Mouse (Mus musculus): Measurements from ENCODE around the gene Shld1. TPM values are rescaled to one million over a fixed set of nuclear protein-coding genes. Genes with fewer than 3 reads are reported as not detected.

Gene Shld1
- total and polyA plus RNA-seq, 2 experiments from 2014 or later: 17.3 to 20.6 TPM

DNA sequence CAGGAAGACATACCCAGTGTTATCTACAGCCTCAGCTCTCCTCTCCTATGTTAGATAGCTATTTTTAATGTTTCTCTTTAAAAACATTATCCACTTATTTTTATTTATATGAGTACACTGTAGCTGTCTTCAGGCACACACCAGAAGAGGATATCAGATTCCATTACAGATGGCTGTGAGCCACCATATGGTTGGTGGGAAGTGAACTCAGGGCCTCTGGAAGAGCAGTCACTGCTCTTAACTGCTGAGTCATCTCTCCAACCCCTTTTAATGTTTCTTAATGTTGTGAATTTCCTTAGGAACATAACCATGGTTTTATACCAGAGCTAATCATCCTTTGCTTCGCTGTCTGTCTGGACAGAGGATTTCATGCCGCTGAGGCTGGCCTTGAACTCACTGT is 35.1 kb downstream of the Shld1 start:
- H3K4me3 ChIP-seq (ENCODE audit: low read depth, low read length): no peak overlapping the region
- DNase-seq: no peak
- H3K4me1 ChIP-seq (ENCODE audit: insufficient read depth): peaks cover 7% of the 10 kb centered on the region
- H3K9me3 ChIP-seq (ENCODE audit: low read length): no peaks in the 10 kb centered on the region
- no peak overlapping the region for H3K9ac ChIP-seq
- H3K27me3 ChIP-seq (ENCODE audit: insufficient read depth, low read length): no peaks in the 10 kb centered on the region
- no peak for TF ChIP-seq CTCF (IDR thresholded peaks at IDR 0.05; ENCODE audit: low read depth)
- 97% methylated on average over 2 of the region's 2 CpGs for WGBS
- H3K4me2 ChIP-seq (ENCODE audit: low read depth): no peak overlapping the region
- no peak for ATAC-seq
- no peak overlapping the region for H3K27ac ChIP-seq (ENCODE audit: low read depth, low read length)
- H3K36me3 ChIP-seq (ENCODE audit: insufficient read depth): no peaks in the 10 kb centered on the region

DNA sequence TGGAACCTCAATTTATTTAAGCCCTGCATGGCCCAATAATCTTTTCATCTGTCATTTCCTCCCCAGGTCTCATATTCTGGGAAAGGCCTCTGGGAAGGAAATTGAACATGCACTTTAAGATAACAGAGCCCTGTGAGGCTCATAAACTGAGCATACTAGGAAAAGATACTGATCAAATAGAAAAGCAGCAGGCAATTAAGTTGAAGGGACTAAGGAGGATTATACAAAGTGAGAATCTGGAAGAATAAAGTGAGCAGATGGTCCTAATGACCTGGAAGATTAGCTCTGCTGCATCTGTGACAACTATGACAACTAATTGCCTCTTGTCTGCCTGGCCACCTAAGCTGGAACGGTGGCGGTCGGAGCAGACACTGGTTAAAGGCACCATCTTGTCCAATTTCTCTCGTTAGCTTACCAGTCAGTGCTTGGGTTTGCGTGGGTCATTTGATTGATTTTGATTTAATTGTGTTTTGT is 37.3 kb downstream of the Shld1 start:
- WGBS: 24% methylated on average over 5 of the region's 5 CpGs

DNA sequence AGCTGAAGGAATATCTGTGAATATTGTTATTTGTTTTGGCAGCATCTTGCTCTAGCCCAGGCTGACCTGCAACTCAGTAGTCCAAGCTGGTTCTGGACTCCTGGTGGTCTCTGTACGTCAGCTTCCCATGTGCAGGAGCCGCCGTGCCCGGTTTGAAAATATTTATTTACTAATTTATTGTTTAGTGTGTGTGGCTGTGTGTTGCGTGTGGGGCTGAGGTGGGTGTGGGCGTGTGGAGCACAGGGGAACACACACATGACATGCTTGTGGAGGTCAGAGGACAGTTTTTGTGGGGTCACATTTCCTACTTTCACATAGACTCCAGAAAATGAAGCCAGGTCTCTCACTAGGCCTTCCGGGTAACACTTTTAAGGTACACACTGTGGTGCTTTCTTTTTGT is 37.8 kb downstream of the Shld1 start:
- ATAC-seq (no peak), DNase-seq (no peak)
- Histone ChIP-seq H3K4me2 (ENCODE audit: low read depth) (no peak overlapping the region), H3K9ac (no peak overlapping the region), H3K4me3 (ENCODE audit: low read depth, low read length) (no peak overlapping the region), H3K4me1 (ENCODE audit: insufficient read depth) (peaks cover 7% of the 10 kb centered on the region), H3K36me3 (ENCODE audit: insufficient read depth) (no peaks in the 10 kb centered on the region), H3K9me3 (ENCODE audit: low read length) (no peaks in the 10 kb centered on the region), H3K27me3 (ENCODE audit: insufficient read depth, low read length) (no peaks in the 10 kb centered on the region), H3K27ac (ENCODE audit: low read depth, low read length) (no peak overlapping the region)
- TF ChIP-seq CTCF (IDR thresholded peaks at IDR 0.05; ENCODE audit: low read depth): no peak
- WGBS: 86% methylated on average over 7 of the region's 7 CpGs

More for the DNA sequence above, 37.3 kb downstream of the Shld1 start:
- TF ChIP-seq CTCF (IDR thresholded peaks at IDR 0.05; ENCODE audit: low read depth): no peak
- no peaks in the 10 kb centered on the region for H3K36me3 ChIP-seq (ENCODE audit: insufficient read depth)
- no peaks in the 10 kb centered on the region for H3K9me3 ChIP-seq (ENCODE audit: low read length)
- peaks cover 7% of the 10 kb centered on the region for H3K4me1 ChIP-seq (ENCODE audit: insufficient read depth)
- no peaks in the 10 kb centered on the region for H3K27me3 ChIP-seq (ENCODE audit: insufficient read depth, low read length)
- H3K27ac ChIP-seq (ENCODE audit: low read depth, low read length): no peak overlapping the region
- no peak overlapping the region for H3K4me3 ChIP-seq (ENCODE audit: low read depth, low read length)
- ATAC-seq (no peak), DNase-seq (no peak)
- no peak overlapping the region for H3K9ac ChIP-seq
- H3K4me2 ChIP-seq (ENCODE audit: low read depth): no peak overlapping the region

DNA sequence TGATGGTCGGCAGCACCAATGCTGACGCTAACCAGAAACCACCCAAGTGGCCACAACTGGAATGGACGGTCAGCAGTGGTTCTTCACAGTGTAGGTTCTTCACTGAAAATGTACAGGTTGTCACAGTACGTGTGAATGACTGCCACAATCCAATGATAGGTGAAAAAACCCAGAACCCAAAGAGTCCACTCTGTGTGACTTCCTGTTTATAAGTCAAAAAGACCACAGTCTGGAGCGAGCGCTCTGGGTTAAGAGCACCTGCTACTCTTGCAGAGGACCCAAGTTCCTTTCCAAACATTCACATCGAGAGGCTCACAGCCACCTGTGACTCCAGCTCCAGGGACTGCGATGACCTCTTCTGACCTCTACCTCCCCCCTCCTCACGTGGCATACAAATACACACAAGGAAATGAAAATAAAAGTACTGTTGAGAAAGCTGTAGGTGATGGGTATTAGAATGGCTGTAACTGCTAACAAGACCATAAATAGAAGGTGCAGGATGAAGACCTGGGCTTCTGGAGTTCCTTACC is 38.7 kb downstream of the Shld1 start:
- H3K4me1 ChIP-seq (ENCODE audit: insufficient read depth): peaks cover 7% of the 10 kb centered on the region
- no peak overlapping the region for H3K4me2 ChIP-seq (ENCODE audit: low read depth)
- H3K27me3 ChIP-seq (ENCODE audit: insufficient read depth, low read length): no peaks in the 10 kb centered on the region
- no peak overlapping the region for H3K4me3 ChIP-seq (ENCODE audit: low read depth, low read length)
- no peaks in the 10 kb centered on the region for H3K36me3 ChIP-seq (ENCODE audit: insufficient read depth)
- no peak for DNase-seq
- TF ChIP-seq CTCF (IDR thresholded peaks at IDR 0.05; ENCODE audit: low read depth): no peak
- no peak overlapping the region for H3K9ac ChIP-seq
- 91% methylated on average over 9 of the region's 9 CpGs for WGBS
- no peaks in the 10 kb centered on the region for H3K9me3 ChIP-seq (ENCODE audit: low read length)
- H3K27ac ChIP-seq (ENCODE audit: low read depth, low read length): no peak overlapping the region
- no peak for ATAC-seq

DNA sequence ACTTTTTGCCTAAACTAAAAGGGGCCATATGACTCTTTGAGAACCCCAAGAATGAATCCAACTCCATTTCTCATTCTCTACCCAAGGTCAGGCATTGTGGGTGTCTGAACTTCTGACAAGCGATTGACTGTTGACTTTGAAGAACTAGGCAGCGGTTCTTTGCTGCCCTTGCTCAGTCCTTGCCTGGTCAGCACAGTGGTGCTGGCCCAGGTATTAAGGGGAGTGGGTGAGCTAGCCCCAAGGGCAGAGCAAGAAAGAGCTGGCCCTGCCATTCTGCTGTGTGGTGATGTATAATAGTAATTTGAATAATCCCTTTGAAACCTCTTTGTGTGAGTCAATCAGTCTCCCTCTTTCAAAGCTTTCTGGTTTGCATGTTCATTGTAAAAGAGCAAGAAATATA is 39.4 kb downstream of the Shld1 start:
- Histone ChIP-seq H3K27ac (ENCODE audit: low read depth, low read length) (no peak overlapping the region), H3K4me3 (ENCODE audit: low read depth, low read length) (no peak overlapping the region), H3K4me2 (ENCODE audit: low read depth) (no peak overlapping the region), H3K4me1 (ENCODE audit: insufficient read depth) (peaks cover 3% of the 10 kb centered on the region), H3K36me3 (ENCODE audit: insufficient read depth) (no peaks in the 10 kb centered on the region), H3K9ac (no peak overlapping the region), H3K27me3 (ENCODE audit: insufficient read depth, low read length) (no peaks in the 10 kb centered on the region), H3K9me3 (ENCODE audit: low read length) (no peaks in the 10 kb centered on the region)
- 42% methylated on average over 2 of the region's 2 CpGs for WGBS
- DNase-seq (no peak), ATAC-seq (no peak)
- TF ChIP-seq CTCF (IDR thresholded peaks at IDR 0.05; ENCODE audit: low read depth): no peak

DNA sequence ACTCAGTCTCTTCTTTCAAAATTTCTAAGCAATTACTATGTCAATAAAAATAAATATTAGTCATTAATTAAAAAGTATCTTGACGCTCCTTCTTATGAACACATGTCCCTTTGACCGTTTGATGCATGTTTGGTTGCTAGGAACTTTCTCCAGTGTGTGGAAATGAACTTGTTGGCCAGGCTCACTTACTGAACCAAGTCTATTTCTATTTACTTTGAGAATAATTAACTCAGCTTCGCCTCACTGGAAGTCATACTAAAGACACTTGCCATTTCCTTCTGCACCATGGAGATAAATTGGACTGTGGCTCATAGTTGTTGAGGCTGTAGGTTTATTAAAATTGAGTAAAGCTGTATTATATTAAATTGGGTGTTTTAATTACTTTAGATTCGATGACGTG is 46.2 kb downstream of the Shld1 start:
- no peak for TF ChIP-seq CTCF (IDR thresholded peaks at IDR 0.05; ENCODE audit: low read depth)
- no peaks in the 10 kb centered on the region for H3K4me1 ChIP-seq (ENCODE audit: insufficient read depth)
- no peaks in the 10 kb centered on the region for H3K9me3 ChIP-seq (ENCODE audit: low read length)
- H3K27me3 ChIP-seq (ENCODE audit: insufficient read depth, low read length): no peaks in the 10 kb centered on the region
- ATAC-seq: no peak
- no peak overlapping the region for H3K4me3 ChIP-seq (ENCODE audit: low read depth, low read length)
- H3K27ac ChIP-seq (ENCODE audit: low read depth, low read length): no peak overlapping the region
- 79% methylated on average over 5 of the region's 5 CpGs for WGBS
- H3K36me3 ChIP-seq (ENCODE audit: insufficient read depth): no peaks in the 10 kb centered on the region
- H3K9ac ChIP-seq: no peak overlapping the region
- no peak for DNase-seq
- no peak overlapping the region for H3K4me2 ChIP-seq (ENCODE audit: low read depth)

DNA sequence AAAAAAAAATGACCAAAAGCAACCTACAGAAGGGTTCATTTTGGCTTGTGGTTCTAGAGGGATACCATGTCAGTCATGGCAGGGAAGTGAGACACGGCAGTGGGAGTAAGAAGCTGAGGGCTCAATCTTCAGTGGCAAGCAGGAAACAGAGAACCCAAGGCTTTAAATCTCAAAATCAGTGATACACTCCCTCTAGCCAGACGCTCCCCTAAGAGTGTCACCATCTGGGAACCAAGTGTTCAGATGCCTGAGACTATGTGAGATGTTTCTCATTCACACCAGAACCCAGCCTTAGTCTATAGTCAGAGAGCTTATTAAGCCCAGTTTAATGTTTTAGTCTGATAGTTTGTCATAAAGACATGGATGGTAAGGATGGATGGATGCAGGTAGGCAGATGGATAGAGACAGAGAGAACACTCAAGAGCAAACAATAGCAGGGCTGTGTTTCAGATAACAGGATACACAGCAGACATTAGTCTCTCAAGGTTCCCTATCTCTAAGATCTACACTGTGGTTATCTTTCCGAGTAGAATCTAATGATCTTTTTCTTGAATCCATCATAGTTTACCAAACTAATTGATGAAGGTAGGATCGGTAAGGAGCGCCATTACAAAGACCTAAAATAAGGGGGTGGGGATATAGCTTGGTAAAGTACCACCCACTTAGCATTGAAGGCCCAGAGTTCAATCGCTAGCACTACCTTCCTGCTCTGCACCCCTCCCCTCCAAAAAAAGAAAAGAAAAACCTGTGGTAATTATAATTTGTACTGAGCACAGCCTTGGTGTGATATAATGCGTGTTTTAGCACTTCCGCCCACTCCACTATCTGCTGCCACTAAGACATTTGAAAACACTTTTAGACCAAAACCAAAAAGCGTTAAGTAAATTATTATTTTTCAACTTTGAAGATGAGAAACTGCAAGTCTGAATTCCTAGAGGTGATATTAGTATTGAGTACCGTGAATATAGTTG is 47.2 kb downstream of the Shld1 start:
- WGBS: 95% methylated on average over 10 of the region's 10 CpGs
- no peak for ATAC-seq
- no peak overlapping the region for H3K4me3 ChIP-seq (ENCODE audit: low read depth, low read length)
- H3K4me1 ChIP-seq (ENCODE audit: insufficient read depth): no peaks in the 10 kb centered on the region
- no peak for TF ChIP-seq CTCF (IDR thresholded peaks at IDR 0.05; ENCODE audit: low read depth)
- H3K4me2 ChIP-seq (ENCODE audit: low read depth): no peak overlapping the region
- no peaks in the 10 kb centered on the region for H3K27me3 ChIP-seq (ENCODE audit: insufficient read depth, low read length)
- no peak for DNase-seq
- no peaks in the 10 kb centered on the region for H3K36me3 ChIP-seq (ENCODE audit: insufficient read depth)
- H3K9me3 ChIP-seq (ENCODE audit: low read length): no peaks in the 10 kb centered on the region
- no peak overlapping the region for H3K9ac ChIP-seq
- no peak overlapping the region for H3K27ac ChIP-seq (ENCODE audit: low read depth, low read length)
